Mouse (Mus musculus) G1E (cell line): ENCODE results near the gene Tmem106c. TPM values are rescaled to one million over a fixed set of nuclear protein-coding genes. Genes with fewer than 3 reads are reported as not detected.

Source experiments
- ATAC-seq: 2 replicates; pipeline ENCODE4 v1.8.0; 2016; ENCODE audit warnings: mild to moderate bottlenecking; ENCODE audit not compliant: insufficient number of reproducible peaks, poor library complexity, low FRiP score, severe bottlenecking; ENCODE audit errors: extremely low read depth
- DNase-seq: peaks from one replicate; pipeline ENCODE4 v3.0.0; 2012; ENCODE audit warnings: low spot score
- H3K27me3 ChIP-seq: 2 replicates; pipeline ENCODE4 v1.6.1; 2012; ENCODE audit warnings: mild to moderate bottlenecking, low read length, inconsistent platforms; ENCODE audit not compliant: insufficient read depth
- H3K36me3 ChIP-seq: replicated peaks from 2 replicates; pipeline ENCODE3; 2012; ENCODE audit warnings: mild to moderate bottlenecking, inconsistent platforms
- H3K4me1 ChIP-seq: 2 replicates; pipeline ENCODE4 v1.6.1; 2012; ENCODE audit warnings: low read depth, low read length, inconsistent platforms, mixed read lengths; ENCODE audit not compliant: insufficient read depth
- H3K4me3 ChIP-seq: 2 replicates; pipeline ENCODE4 v1.5.1; 2012; ENCODE audit warnings: low read depth, mild to moderate bottlenecking, inconsistent platforms, low read length, moderate library complexity, mixed read lengths
- H3K9me3 ChIP-seq: replicated peaks from 2 replicates; pipeline ENCODE4 v1.6.1; 2012; ENCODE audit warnings: inconsistent platforms
- CTCF ChIP-seq: IDR thresholded peaks from 2 replicates; pipeline ENCODE4 v1.5.1; 2012; ENCODE audit warnings: low read depth, low read length, inconsistent platforms, mixed read lengths
- GATA1 ChIP-seq: IDR thresholded peaks from 2 replicates; pipeline ENCODE4 v1.6.1; 2012; ENCODE audit warnings: borderline replicate concordance, low read length, inconsistent platforms, mixed read lengths
- GATA2 ChIP-seq: IDR thresholded peaks from 2 replicates; pipeline ENCODE4 v1.6.1; 2012; ENCODE audit warnings: low read depth, low read length, inconsistent platforms, borderline replicate concordance
- POLR2AphosphoS5 ChIP-seq: IDR thresholded peaks from 2 replicates; pipeline ENCODE4 v1.6.1; 2012; ENCODE audit warnings: low read depth, low read length, inconsistent platforms; ENCODE audit not compliant: insufficient replicate concordance
- TAL1 ChIP-seq: conservative IDR thresholded peaks from 2 replicates; pipeline ENCODE4 v1.6.1; 2012; ENCODE audit warnings: low read depth, low read length, inconsistent platforms, mixed read lengths
- polyA plus RNA-seq: library from polyadenylated mRNA; stranded (reverse); fragments of >175 nt; gene quantifications from 2 replicates; pipeline ENCODE4 v1.2.3, GENCODE M21; 2012
- total RNA-seq, 2 experiments: library from RNA; stranded (forward) in 1 of 2; stranded (reverse) in 1 of 2; fragments of 200-1000 nt in 1 of 2; fragments of >200 nt in 1 of 2; fragmentation: Nextera tagmentation in 1 of 2; gene quantifications; 2 replicates each; pipeline ENCODE4 v1.2.3; 2014 to 2017

Gene Tmem106c
- total and polyA plus RNA-seq, 3 experiments: 18.6 to 54.3 (median 19.2) TPM

GRCm38 (mm10) chr15:97941306-97941705 lies 22.7 kb upstream of the Tmem106c start:
- Histone ChIP-seq H3K36me3 (no peaks in the 10 kb centered on the region), H3K4me3 (no peak overlapping the region), H3K27me3 (peaks cover 16% of the 10 kb centered on the region; the same call in 1 of the 2 replicates), H3K9me3 (no peaks in the 10 kb centered on the region), H3K4me1 (no peaks in the 10 kb centered on the region)
- ATAC-seq (no peak), DNase-seq (no peak)
- no peak for TF ChIP-seq POLR2AphosphoS5
- no peak for TF ChIP-seq TAL1
- TF ChIP-seq GATA1: no peak
- TF ChIP-seq GATA2: no peak

GRCm38 (mm10) chr15:97942538-97942937 lies 21.5 kb upstream of the Tmem106c start:
- no peak for ATAC-seq
- TF ChIP-seq GATA1 (no peak), TAL1 (no peak), POLR2AphosphoS5 (no peak), GATA2 (no peak), CTCF (no peak)

DNA sequence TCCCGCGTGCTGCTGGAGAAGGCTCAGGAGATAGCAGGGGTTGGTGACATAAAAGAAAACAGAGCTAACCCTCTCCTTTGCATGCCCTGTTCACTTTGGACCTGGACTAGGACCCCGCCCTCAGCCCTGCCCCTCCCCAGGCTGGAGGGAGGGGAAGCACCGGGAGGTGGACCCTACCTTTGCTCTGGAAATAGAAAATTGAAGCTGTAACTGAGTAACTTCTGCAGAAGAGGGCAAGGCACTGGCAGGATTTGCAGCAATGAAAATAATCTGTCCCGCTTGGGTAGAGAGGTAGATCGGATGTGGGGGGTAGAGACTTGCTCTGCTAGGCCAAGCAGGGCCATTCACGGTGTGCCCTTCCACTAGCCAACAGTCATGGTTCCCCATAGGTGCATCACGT lies 20.6 kb upstream of the Tmem106c start:
- H3K27me3 ChIP-seq: peaks cover 11% of the 10 kb centered on the region
- H3K4me3 ChIP-seq: no peak overlapping the region
- H3K9me3 ChIP-seq: no peaks in the 10 kb centered on the region
- ATAC-seq: no peak
- TF ChIP-seq GATA1 (no peak), POLR2AphosphoS5 (no peak), GATA2 (no peak), TAL1 (no peak), CTCF (no peak)
- DNase-seq: no peak
- no peaks in the 10 kb centered on the region for H3K36me3 ChIP-seq
- H3K4me1 ChIP-seq: no peaks in the 10 kb centered on the region

More at GRCm38 (mm10) chr15:97942538-97942937, 21.5 kb upstream of the Tmem106c start:
- H3K36me3 ChIP-seq: no peaks in the 10 kb centered on the region
- H3K9me3 ChIP-seq: no peaks in the 10 kb centered on the region
- no peak for DNase-seq
- H3K27me3 ChIP-seq: peaks cover 13% of the 10 kb centered on the region; the same call in 1 of the 2 replicates
- H3K4me1 ChIP-seq: no peaks in the 10 kb centered on the region
- H3K4me3 ChIP-seq: no peak overlapping the region

GRCm38 (mm10) chr15:97944919-97945574 lies 19.0 kb upstream of the Tmem106c start:
- TF ChIP-seq GATA2 (no peak), CTCF (no peak), POLR2AphosphoS5 (no peak), GATA1 (no peak), TAL1 (no peak)
- Histone ChIP-seq H3K27me3 (peaks cover 22% of the 10 kb centered on the region), H3K9me3 (no peaks in the 10 kb centered on the region), H3K4me1 (no peaks in the 10 kb centered on the region), H3K36me3 (no peaks in the 10 kb centered on the region), H3K4me3 (no peak overlapping the region)
- no peak for DNase-seq
- no peak for ATAC-seq

- TF ChIP-seq CTCF (no peak), POLR2AphosphoS5 (no peak), GATA2 (no peak), GATA1 (no peak), TAL1 (no peak)
- Histone ChIP-seq H3K4me3 (no peak overlapping the region), H3K9me3 (no peaks in the 10 kb centered on the region), H3K36me3 (no peaks in the 10 kb centered on the region), H3K27me3 (peaks cover 23% of the 10 kb centered on the region), H3K4me1 (no peaks in the 10 kb centered on the region)
- no peak for DNase-seq
- no peak for ATAC-seq
Measured at GRCm38 (mm10) chr15:97945656-97946315, 18.2 kb upstream of the Tmem106c start.

GRCm38 (mm10) chr15:97948720-97949119 lies 15.3 kb upstream of the Tmem106c start:
- Histone ChIP-seq H3K27me3 (peaks cover 40% of the 10 kb centered on the region), H3K36me3 (no peaks in the 10 kb centered on the region), H3K9me3 (no peaks in the 10 kb centered on the region), H3K4me3 (no peak overlapping the region), H3K4me1 (peaks cover 9% of the 10 kb centered on the region)
- TF ChIP-seq CTCF: no peak
- no peak for TF ChIP-seq GATA2
- no peak for TF ChIP-seq GATA1
- no peak for TF ChIP-seq POLR2AphosphoS5
- no peak for TF ChIP-seq TAL1
- no peak for ATAC-seq
- no peak for DNase-seq
